Mouse (Mus musculus) MEL-GATA-1-ER (cell line): ENCODE data around the gene Mov10.

Experiments
- DNase-seq: peaks from one replicate; pipeline ENCODE4 v3.0.0-alpha.2; 2012; ENCODE audit warnings: low read depth; ENCODE audit errors: extremely low read depth

Mov10 gene

DNA sequence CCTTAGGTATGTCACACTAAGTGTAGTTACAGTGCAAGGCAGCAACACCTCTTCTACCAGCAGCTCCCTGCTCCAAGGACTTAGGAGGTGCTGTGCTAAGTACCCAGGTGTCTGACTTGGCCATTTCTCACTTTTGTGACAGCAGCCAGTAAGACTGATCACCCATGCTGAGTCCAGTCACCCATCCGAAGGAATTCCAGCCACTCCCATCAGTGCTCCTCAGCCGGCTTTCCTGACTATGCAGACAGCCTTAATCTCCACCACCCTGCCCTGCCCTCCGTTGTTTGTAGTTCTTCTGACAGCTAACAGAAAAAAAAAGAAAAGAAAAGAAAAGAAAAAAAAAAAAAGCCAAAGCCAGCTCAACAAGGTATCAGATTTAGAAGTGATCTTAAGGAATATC lies 6.6 kb downstream of the Mov10 start:
- DNase-seq, result no peak

DNA sequence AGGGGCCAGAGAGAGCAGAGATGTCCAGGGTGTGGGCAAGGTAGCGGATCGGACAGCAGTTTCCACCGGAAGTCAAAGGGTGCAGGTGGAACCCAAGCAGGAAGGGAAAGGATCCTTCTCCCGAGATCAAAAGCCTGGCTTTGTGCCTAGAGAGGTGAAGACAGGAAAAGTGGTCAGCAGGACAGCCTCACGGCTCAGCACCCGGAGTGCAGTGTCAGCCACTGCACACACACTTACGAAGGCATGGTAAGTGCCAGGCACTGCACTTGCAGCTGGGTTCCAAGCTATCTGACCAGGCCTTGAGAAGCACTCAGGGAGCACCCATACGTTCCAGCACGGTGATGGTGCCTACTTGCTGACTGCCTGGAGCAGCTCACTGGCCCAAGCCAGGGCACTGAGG lies 12.8 kb downstream of the Mov10 start:
- DNase-seq, result no peak

DNA sequence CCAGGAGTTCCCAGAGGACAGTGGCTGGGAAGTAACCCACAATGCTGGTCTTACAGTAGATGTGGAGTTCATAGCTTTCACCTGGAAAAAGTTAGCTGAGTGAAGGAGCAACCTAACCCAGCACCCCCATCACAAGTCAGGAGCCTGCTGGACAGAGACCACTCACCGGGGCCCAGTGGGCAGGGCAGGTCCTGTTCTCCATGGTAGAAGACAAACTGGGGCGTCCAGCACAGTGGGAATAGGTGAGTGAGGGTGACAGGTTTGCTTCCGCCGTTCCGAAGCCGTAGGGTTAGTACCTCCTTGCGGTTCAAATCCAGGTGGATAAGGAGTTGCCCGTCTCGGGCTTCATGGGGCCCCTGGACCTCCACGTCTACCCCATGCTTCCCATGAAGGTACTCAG lies 14.1 kb downstream of the Mov10 start:
- no peak for DNase-seq

DNA sequence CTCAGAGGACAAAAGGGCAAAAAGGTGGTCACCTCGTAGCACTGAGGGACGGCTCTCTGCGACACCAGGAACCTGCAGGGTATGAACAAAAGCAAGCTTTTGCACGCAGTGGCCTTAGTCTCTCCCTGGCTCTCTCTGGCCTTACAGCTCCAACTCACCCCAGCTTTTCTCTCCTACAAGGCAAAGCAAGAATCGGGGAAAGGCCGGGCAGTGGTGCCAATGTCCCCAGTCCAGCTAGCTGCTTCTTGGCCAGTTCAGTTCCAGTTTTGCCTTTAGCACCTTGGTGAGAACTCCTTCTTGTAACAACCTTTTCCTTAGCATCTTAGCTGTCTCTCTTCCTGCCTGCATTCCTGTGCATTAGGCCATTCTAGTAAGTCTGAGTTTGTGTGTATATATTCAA lies 16.9 kb downstream of the Mov10 start:
- no peak for DNase-seq

DNA sequence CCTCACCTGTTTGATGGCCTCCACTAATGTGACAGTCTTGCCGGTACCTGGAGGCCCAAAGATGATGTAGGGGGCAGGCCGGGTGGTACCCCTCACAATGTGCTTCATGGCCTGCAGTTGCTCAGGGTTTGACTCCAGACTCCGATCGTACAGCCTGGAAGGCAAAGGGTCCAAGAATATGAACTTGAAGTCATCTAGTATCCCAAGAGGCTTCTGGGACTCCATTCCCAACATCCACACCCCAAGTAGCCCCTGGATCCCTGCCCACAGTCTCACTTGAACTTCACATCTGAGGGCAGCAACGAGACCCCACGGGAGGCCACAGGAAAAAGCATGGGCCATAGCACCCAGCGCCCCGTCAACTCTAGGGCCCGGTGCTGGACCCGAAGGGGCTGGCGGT lies 17.7 kb downstream of the Mov10 start:
- no peak for DNase-seq

DNA sequence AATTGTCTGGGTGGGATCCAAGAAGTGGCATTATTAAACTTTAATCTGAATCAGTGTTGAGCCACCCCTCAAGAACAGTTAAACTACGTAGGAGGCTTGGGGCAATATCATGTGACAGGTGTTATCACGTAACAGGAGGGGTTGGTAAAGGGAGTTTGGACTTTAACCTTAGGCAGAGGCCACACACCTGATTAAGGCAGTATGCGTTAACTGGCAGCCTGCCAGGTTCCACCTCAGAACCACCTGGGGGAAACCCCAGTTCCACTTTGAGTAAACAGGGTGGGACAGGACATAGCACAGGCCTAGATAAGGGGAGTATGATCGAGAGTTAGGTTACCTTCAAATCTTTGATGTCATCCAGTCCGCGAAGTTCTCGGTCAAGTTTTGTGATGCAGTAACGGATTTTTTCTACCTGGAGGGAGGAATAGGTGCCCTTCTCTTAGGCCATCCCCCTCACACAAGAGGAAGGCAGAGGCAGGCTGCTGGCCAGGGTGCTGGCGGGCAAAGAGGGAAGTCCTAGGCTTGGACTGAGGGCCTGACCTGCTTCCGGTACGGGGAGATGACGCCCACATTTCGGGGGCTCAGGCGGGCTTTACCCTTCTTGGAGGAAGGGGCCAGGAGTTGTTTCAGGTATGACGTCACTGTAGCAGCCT lies 21.8 kb downstream of the Mov10 start:
- DNase-seq, result no peak

DNA sequence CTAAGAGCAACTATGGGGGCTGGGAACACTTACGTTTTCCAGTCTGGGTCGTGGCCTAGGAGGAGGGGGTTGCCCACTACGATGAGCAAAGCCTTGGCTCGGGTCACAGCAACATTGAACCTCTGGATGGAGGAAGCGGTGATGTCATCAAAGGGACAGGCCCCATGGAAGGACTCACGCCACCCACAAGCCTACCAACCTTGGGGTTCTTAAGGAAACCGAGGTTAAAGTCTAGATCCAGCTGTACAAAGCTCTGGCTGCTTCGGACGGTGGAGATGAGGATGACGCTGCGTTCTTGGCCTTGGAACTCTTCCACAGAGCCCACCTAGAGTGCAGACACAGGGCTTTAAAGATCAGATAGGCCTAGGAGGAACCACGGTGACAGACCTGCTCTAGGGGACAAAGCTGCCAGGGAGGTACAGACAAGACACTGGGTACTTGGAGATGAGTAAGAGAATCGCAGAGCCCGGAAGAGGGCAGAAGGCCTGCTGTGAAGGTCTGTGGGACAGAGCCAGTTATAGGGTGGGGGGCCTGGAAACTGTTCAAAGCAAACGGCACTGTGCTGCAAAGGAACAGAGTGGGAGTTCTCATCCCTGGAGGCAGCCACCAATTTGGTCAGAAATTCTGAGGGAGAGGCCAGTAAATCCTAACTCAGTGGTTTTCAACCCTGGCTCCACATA lies 22.6 kb downstream of the Mov10 start:
- no peak for DNase-seq

DNA sequence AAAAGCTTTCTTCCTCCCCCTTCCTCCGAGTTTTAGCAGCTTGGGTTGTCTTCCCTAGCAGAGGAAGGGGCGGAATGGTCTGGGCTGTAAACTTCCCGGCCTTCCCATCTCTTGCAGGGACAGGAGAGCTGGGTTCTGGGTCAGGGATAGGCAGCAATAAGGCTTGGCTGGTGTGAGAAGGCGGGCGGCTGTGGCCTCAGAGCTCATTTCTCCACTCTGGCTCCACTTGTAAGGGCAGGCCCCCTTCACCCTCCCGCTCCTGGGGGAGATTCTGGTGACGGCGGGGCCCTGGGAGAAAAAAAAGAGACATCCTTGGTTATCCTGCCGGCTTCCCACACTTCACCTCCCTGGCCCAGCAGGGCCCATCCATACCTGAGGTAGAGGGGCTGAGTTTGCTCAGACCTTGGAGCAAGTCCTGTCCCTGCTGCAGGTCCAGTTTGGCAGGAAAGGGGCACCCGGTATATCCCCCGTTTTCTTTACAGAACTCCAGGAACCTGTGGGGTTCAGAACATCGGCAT lies 23.4 kb downstream of the Mov10 start:
- no peak for DNase-seq

DNA sequence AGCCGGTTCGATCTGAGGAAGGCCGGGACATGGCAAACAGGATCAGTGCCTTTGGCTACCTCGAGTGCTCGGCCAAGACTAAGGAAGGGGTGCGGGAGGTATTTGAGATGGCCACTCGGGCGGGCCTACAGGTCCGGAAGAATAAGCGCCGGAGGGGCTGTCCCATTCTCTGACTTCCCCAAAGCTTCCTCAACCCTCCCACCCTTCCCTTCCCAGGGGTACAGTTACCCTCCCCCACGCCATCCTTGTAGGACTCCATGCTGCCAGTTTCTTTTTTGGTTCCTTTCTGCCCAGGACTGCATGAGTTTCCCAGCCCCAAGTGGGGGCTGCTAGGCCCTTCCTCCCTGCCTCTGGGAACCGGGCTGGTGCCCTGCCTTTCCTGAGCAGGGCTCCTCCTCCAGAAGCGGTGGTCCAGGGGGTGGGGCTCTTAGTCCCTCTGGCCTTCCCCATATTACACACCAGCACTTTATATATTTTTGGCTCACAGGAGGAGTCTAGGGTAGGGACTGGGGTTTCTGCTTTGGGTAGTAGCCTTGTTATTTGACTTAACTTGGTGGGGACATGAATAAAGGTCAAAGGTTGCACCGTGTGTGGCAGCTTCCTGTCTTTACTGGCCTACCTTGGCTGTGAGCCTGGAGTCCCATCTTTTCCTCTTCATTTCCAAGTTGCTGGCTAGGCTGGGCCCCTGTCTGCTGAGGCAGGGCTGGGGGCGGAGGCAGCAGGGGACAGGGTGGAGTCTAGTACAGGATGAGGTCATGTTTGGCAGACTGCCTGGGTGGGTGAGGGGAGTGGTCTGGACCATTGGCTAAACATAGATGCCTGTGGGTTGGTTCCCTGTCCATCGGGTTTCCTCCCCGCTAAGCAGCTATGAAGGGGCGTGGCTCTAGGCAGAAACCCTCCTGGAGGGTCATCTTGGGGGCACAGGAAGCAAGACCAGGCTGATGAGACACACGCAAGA lies 24.2 kb downstream of the Mov10 start:
- no peak for DNase-seq

DNA sequence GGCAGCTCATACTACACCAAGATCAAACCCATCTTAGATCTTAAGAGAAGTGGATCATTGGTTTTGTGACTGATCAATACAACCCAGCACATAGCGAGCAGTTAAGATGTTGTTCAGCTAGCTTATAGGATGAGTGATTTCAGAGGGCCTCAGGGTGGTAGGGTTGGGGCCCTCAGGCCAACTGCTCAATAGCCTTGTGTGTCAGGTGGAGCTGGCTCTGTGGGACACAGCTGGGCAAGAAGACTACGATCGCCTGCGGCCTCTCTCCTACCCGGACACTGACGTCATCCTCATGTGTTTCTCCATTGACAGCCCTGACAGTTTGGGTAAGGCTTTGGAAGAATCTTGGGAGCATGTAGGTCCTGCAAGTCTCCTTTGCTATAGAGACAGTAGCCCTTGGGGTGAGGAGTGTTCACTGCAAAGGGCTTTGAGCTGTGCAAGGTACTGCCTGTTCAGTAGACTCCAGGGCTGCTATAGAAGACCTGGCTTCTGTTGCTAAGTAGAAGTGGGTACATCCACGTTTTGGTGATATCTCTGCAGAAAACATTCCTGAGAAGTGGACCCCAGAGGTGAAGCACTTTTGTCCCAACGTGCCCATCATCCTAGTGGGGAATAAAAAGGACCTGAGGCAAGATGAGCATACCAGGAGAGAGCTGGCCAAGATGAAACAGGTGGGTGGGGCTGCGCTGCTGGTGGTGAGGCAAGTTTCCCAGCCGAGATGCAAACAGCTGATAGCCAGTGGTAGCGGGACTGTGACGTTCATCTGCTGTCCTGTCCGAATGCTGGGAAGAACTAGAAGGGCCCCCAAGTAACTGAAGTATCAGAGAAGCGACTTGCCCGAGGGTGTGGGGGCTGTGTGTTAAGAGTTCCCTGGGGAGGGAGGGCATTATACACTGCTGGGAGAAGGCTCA lies 25.7 kb downstream of the Mov10 start:
- DNase-seq, result no peak

DNA sequence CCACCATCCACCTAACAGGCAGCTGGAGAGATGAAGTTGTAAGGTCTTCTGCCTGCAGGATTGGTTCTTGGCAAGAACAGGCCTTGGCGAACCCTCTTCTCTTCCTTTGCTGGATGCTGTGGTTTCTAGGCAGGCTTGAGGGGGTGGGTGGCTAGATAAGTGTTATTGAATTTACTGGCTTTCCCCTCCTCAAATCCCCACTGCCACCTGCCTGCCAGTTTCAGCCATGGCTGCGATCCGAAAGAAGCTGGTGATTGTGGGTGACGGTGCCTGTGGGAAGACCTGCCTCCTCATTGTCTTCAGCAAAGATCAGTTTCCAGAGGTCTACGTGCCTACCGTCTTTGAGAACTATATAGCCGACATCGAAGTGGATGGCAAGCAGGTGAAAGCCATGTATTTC lies 26.7 kb downstream of the Mov10 start:
- no peak for DNase-seq

DNA sequence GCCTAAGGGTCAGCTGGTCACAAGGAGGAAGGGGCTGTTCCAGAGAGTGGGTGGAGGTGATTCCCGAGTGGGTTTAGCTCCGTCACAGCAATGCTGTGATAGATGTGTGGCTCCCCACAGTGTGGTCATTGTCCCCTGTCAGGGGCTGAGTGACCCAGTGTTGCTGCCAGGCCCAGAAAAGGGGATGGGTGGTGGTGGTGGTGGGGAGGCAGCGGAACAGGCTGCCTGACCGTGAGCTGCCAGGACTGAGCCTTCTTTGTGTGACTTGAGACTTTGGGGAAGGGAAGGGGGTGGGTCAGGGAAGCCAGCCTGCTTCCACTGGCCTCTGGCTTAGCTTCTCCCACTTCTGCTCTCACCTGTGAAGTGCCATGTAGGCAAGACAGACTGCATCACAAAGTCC lies 27.3 kb downstream of the Mov10 start:
- no peak for DNase-seq

DNA sequence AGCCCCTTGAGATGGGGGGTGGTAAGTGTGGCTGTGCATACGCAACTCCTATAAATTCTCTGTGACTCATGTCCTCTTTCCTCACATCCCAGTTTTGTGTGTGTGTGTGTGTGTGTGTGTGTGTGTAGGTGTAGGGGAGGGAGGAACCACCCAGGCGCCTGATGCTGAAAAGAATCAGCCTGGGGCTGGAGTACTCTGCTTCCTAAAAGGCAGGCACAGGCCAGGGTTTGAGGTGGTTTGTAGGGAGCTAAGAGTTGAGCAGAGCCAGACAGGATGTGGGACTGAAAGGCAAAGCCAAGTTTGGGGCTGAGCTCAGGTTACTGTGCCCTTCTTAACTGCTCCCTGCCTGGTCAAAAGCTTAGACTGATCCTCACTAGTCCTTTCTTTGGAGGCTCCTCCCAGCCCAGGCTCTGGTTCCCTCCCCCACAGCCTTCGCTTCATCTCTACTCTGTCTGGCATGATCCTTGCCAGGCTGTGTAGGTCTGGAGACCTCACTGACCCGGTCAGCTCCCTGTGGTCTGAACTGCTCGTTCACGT lies 27.9 kb downstream of the Mov10 start:
- no peak for DNase-seq

DNA sequence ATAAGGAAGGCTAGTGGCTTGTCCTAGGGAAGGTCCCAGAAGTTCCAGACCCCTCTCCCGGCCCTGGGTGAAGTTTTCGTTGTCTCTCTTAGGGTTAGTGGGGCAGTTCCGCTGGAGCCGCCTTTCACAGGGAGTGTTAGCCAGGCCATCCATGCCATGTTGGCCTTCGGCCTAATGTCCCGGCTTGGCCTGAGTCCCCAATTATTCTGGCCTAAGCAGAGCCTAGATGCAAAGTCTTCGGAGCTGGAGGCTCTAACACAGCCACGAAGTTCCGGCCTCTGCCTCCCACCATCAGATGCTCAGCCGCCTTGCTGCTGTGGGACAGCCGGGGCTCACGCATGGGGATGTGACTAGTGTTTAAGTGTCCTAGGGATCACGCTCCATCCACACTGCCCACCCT lies 28.5 kb downstream of the Mov10 start:
- DNase-seq, result no peak

DNA sequence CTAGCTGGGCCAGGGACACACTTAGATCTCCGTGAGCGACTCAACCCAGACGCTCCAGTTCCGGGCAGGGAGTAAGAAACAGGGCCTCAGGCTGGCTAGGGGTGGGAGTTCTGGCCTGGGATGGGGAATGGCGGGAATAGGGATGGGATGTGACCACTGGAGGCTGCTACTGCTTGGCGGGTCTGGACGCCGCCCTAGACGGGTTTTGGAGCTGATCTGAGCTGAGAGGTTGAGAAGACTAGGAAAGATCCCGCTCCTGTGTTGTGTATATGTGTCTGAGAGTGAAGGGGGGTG lies 29.1 kb downstream of the Mov10 start:
- DNase-seq, result no peak

DNA sequence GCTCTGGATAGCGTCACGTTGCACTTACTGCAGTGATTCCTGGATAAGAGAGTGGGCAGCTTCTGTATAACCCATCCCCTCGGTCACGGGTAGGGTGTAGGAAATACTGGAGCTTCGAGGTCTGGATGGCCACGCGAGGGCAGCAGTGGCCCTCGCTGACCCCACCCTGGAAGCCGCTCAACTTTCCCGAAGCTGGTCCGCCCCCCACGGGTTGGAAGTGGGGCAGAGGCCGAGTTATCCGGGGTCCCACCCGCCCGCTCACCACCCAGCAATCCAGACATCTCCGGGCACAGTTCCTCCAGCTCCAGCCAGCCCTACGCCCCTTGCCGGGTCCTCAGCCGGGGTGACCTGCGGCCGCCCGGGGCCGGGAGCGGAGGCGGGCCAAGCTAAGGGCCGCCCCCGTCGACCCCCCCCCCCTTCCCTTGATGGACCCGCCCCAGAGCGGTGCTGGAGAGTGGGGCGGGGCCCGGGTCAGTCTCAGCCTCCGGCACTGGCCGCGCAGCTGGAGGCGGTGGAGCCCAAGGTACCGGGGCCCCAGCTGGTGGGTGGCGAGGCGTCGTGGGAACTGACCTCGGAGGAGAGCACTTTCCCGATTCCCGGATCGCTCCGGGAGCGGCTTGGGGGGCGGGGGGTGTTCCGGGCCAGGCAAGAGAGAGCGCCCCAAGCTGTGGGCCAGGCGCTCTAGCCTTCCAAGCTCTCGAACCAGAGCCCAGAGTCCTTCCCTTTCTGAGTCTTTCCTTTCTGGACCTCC lies 29.6 kb downstream of the Mov10 start:
- no peak for DNase-seq

DNA sequence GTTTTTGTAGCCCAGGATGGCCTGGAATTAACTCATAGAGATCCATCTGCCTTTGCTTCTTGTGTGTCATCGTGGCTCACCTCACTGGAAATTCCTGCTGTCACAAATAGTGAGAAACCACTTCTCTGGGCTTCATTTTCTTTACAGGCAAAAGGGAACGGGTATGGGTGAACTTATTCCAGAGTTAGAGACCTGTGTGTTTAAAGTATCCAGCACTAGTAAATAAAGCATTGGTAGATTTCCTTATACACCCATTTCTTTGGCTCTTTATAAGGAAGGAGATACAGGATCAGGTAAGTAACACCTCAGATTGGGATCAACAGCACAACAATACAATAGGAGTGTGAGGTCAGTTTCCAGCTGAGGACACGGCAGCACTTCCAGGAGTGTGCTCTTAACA lies 30.3 kb downstream of the Mov10 start, which contains the start of gene Rhoc:
TSS of gene Rhoc (plus strand) at position 301 of the 400 bp plus-strand sequence.
- DNase-seq, result no peak

DNA sequence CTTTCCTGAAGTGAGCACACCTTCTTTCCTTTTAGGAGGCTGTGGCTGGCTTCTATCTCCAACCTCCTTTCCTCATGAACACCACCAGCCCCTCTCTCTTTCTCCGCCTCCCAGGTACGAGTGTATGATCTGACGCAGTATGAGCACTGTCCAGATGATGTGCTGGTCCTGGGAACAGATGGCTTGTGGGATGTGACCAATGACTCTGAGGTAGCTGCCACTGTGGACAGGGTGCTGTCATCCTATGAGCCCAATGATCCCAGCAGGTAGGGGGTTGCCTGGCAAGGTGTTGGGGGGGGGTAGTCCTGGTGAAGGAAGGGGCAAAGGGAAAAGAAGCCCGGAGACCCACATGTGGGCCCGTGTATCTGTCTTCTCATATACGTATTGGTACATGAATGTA lies 33.1 kb downstream of the Mov10 start:
- no peak for DNase-seq

DNA sequence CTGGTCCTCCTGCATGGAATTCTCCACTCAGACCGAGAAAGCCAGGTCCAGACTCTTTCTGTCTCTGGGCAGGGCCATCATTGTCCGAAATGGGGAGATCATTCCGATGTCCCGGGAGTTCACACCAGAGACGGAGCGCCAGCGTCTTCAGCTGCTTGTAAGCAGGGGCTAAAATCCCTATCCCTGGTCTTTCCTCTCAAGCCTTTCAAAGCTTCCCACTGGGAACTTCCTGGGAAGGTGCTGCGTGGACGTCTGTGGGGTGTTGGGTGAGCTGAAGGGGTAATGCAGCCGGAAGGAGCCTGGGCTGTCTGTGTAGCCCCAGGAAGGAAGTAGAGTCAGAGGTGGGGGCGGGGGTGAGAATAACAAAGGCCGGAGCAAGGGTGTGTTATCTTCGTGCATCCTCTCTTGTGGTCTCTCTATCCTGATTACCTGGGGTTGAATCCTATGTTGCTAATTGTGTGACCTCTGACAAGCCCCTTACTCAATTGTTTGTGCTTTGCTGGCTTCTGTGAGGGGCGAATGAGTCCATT lies 34.3 kb downstream of the Mov10 start:
- no peak for DNase-seq
